Mouse (Mus musculus) G1E (cell line): ENCODE measurements around the gene AF067063.

Experiments
- CTCF ChIP-seq: IDR thresholded peaks from 2 replicates; pipeline ENCODE4 v1.5.1; 2012; ENCODE audit warnings: low read depth, low read length, inconsistent platforms, mixed read lengths
- POLR2AphosphoS5 ChIP-seq: IDR thresholded peaks from 2 replicates; pipeline ENCODE4 v1.6.1; 2012; ENCODE audit warnings: low read depth, low read length, inconsistent platforms; ENCODE audit not compliant: insufficient replicate concordance

DNA sequence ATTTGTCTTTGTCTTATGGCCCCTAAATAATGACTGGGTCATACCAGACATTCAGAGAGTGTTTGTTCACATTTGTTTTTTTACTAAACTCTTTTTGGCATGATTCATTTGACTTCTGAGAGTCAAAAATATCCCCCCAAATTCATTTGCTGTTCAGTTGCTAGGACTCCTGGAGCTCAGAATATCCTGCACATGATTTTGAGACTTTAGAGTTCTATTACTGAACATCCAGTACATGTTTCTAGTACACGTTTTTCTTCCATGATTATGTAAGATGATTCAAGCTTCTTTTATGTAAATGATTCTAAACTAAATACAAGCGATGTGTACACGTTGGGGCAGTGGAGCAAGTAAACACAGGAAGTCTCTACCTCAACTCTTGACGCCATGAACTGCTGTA lies 32.4 kb downstream of the AF067063 start:
- TF ChIP-seq CTCF (no peak), POLR2AphosphoS5 (no peak)
